Mouse (Mus musculus) testis, adult 2 months (tissue): ENCODE data around the gene Atoh7.

Source experiments
- CTCF ChIP-seq: fragments of 200-500 bp; IDR thresholded peaks from 2 replicates; pipeline ENCODE4 v1.5.1; 2012; ENCODE audit warnings: low read depth, mild to moderate bottlenecking, inconsistent platforms, low read length, moderate library complexity; ENCODE audit not compliant: control insufficient read depth, insufficient read depth, insufficient replicate concordance
- POLR2A ChIP-seq: fragments of 200-500 bp; IDR thresholded peaks from 2 replicates; pipeline ENCODE4 v1.6.1; 2012; ENCODE audit warnings: low read depth, mild to moderate bottlenecking, inconsistent platforms, low read length, moderate library complexity; ENCODE audit not compliant: control insufficient read depth

DNA sequence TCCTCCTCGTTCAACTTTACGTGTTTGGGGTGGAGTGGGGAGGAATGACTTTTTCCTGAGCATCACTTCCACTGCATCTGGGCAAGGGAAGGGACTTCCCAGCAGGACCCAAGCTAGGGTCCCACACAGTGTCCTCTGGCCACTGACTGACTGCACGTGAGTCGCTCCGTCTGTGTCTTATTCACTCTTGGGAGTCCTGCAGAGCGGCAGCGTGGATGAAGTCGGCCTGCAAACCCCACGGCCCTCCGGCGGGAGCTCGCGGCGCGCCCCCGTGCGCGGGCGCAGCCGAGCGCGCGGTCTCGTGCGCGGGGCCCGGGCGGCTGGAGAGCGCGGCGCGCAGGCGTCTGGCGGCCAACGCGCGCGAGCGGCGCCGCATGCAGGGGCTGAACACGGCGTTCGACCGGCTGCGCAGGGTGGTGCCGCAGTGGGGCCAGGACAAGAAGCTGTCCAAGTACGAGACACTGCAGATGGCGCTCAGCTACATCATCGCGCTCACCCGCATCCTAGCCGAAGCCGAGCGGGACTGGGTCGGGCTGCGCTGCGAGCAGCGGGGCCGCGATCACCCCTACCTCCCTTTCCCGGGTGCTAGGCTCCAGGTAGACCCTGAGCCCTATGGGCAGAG lies 601 bp downstream of the Atoh7 start:
- TF ChIP-seq POLR2A (no peak), CTCF (no peak)
